Mouse (Mus musculus) heart, embryonic 11.5 days (tissue): ENCODE data around the gene Stox1. TPM values are rescaled to one million over a fixed set of nuclear protein-coding genes. Genes with fewer than 3 reads are reported as not detected.

Experiments used
- ATAC-seq: fragments of 200-750 bp; cut with Nextera tagmentation; replicated peaks from 2 replicates; pipeline ENCODE4 v1.8.0; 2017; ENCODE audit warnings: moderate library complexity; ENCODE audit not compliant: insufficient number of reproducible peaks, low FRiP score, low TSS enrichment
- H3K27ac ChIP-seq: fragments of 300-500 bp; sonication (generic); 2 replicates; pipeline ENCODE4 v1.5.1; 2014; ENCODE audit warnings: mild to moderate bottlenecking, low read depth, low read length
- H3K27me3 ChIP-seq: fragments of 300-500 bp; sonication (generic); 2 replicates; pipeline ENCODE4 v1.6.1; 2014; ENCODE audit warnings: mild to moderate bottlenecking, low read length, mixed read lengths; ENCODE audit not compliant: control insufficient read depth, insufficient read depth
- H3K36me3 ChIP-seq: fragments of 300-500 bp; sonication (generic); 2 replicates; pipeline ENCODE4 v1.6.1; 2014; ENCODE audit warnings: mild to moderate bottlenecking, low read length, moderate library complexity, mixed read lengths; ENCODE audit not compliant: control insufficient read depth, insufficient read depth
- H3K4me1 ChIP-seq: fragments of 300-500 bp; sonication (generic); 2 replicates; pipeline ENCODE4 v1.6.1; 2014; ENCODE audit warnings: low read length; ENCODE audit not compliant: control insufficient read depth, insufficient read depth
- H3K4me2 ChIP-seq: fragments of 300-500 bp; sonication (generic); 2 replicates; pipeline ENCODE4 v1.6.1; 2014; ENCODE audit warnings: mild to moderate bottlenecking, moderate library complexity
- H3K4me3 ChIP-seq: fragments of 300-500 bp; sonication (generic); 2 replicates; pipeline ENCODE4 v1.5.1; 2014; ENCODE audit warnings: low read depth, low read length
- H3K9ac ChIP-seq: fragments of 300-500 bp; sonication (generic); 2 replicates; pipeline ENCODE4 v1.6.1; 2014; ENCODE audit warnings: mild to moderate bottlenecking, low read depth, low read length, moderate library complexity
- H3K9me3 ChIP-seq: fragments of 300-500 bp; sonication (generic); replicated peaks from 2 replicates; pipeline ENCODE4 v1.6.1; 2016; ENCODE audit warnings: low read length; ENCODE audit not compliant: control insufficient read depth
- WGBS: fragments of 180-500 bp; shearing (Covaris S2); extraction: QIAGEN DNeasy Blood & Tissue Kit; methylation state at CpG from one replicate; pipeline ENCODE4 v1.1.7; 2014; ENCODE audit not compliant: insufficient replicate concordance; 5-methylcytosine and 5-hydroxymethylcytosine counted together
- microRNA-seq: library from miRNA; unstranded; fragments of <30 nt; microRNA quantifications from one replicate; pipeline ENCODE4, GENCODE M21; 2016; ENCODE audit warnings: borderline number of aligned reads
- polyA plus RNA-seq: library from polyadenylated mRNA; unstranded; fragments of >200 nt; fragmentation: Nextera tagmentation; extraction: Ambion mirVana; gene quantifications from 2 replicates; pipeline ENCODE4 v1.2.1, GENCODE M21; 2014

Stox1 gene
- polyA plus RNA-seq, 1 experiment from 2014 or later, result 0.97 TPM

- peaks cover 5% of the 10 kb centered on the region; the same call in 1 of the 2 replicates for H3K36me3 ChIP-seq
- ATAC-seq, result peak; percentile 98
- H3K27ac ChIP-seq, result peak within 1 kb of the TSS; percentile 93
- H3K4me2 ChIP-seq, result peak within 1 kb of the TSS; percentile 68
- no peaks in the 10 kb centered on the region for H3K27me3 ChIP-seq
- WGBS, result under 1% methylated on average over 88 of the region's 89 CpGs
- peak within 1 kb of the TSS; percentile 91 for H3K9ac ChIP-seq
- H3K4me3 ChIP-seq, result peak within 1 kb of the TSS; percentile 97
- H3K9me3 ChIP-seq, result no peaks in the 10 kb centered on the region
- H3K4me1 ChIP-seq, result peaks cover 9% of the 10 kb centered on the region
Measured at GRCm38 (mm10) chr10:62650881-62651810, 74.8 kb downstream of the Stox1 start, which contains the start of gene Ddx50. Gene Ddx50 (minus strand): TSS chr10:62651218.

- Histone ChIP-seq H3K9ac (peak overlapping the region; percentile 91), H3K9me3 (no peaks in the 10 kb centered on the region), H3K4me2 (peak overlapping the region; percentile 68), H3K36me3 (peaks cover 5% of the 10 kb centered on the region; the same call in 1 of the 2 replicates), H3K4me1 (peaks cover 9% of the 10 kb centered on the region), H3K27me3 (no peaks in the 10 kb centered on the region), H3K27ac (peak overlapping the region; percentile 93), H3K4me3 (peak overlapping the region; percentile 97)
- WGBS, result 0% methylated on average over 17 of the region's 17 CpGs
- ATAC-seq, result no peak
Measured at GRCm38 (mm10) chr10:62650358-62650782, 75.6 kb downstream of the Stox1 start.

Small RNA genes lying within 50 kb of the gene (microRNA-seq; reads per million reads assigned to microRNA genes)
- not detected for gene Mir7215

Other genes with a start within 250 kb of the Stox1 start
- gene Vps26a, start 239.3 kb downstream of the Stox1 start, polyA plus RNA-seq, result 72.8 and 84.5 TPM in 2 replicates
- 6.7 and 9.1 TPM in 2 replicates for gene Srgn, start 198.7 kb downstream of the Stox1 start, polyA plus RNA-seq
- gene Kif1bp, start 147.7 kb downstream of the Stox1 start, polyA plus RNA-seq, result 31.1 and 34.0 TPM in 2 replicates
- 20.8 and 21.4 TPM in 2 replicates for gene Ddx21, start 123.8 kb downstream of the Stox1 start, polyA plus RNA-seq
- 107 and 125 TPM in 2 replicates for gene Ddx50, start 74.9 kb downstream of the Stox1 start, polyA plus RNA-seq
- 101 and 106 TPM in 2 replicates for gene Ccar1, start 66.2 kb upstream of the Stox1 start, polyA plus RNA-seq
- gene Tet1, start 182.9 kb upstream of the Stox1 start, polyA plus RNA-seq, result 25.9 and 32.6 TPM in 2 replicates
- gene Slc25a16, start 194.5 kb upstream of the Stox1 start, polyA plus RNA-seq, result 12.0 and 12.7 TPM in 2 replicates
- gene Dna2, start 220.9 kb upstream of the Stox1 start, polyA plus RNA-seq, result 25.6 and 26.2 TPM in 2 replicates